Mouse (Mus musculus): ENCODE measurements around the gene Dcaf17. TPM values are rescaled to one million over a fixed set of nuclear protein-coding genes. Genes with fewer than 3 reads are reported as not detected.

Gene Dcaf17
- polyA plus RNA-seq (2016; fragmentation: Nextera tagmentation; extraction: Ambion mirVana): 18.9 and 19.5 TPM in 2 replicates

GRCm38 (mm10) chr2:71055300-71056114 is at the start of gene Dcaf17, which contains the start of gene Mettl8:
Dcaf17 (plus strand) TSS chr2:71055328.
Mettl8 (minus strand) TSS chr2:71055583.
- no peaks in the 10 kb centered on the region for H3K9me3 ChIP-seq (replicated peaks)
- H3K27ac ChIP-seq (ENCODE audit: poor library complexity, severe bottlenecking): peak within 1 kb of the TSS; percentile 92
- peaks cover 11% of the 10 kb centered on the region for H3K4me1 ChIP-seq (replicated peaks)
- H3K4me3 ChIP-seq: peak within 1 kb of the TSS; percentile 72
- peaks cover 16% of the 10 kb centered on the region for H3K36me3 ChIP-seq
- no peaks in the 10 kb centered on the region for H3K27me3 ChIP-seq (replicated peaks)
- peak within 1 kb of the TSS; percentile 87 for H3K9ac ChIP-seq
- under 1% methylated on average over 57 of the region's 57 CpGs for WGBS
- ATAC-seq (ENCODE audit: insufficient number of reproducible peaks, low FRiP score): peak; percentile 99
- H3K4me2 ChIP-seq: peak within 1 kb of the TSS; percentile 67

- H3K36me3 ChIP-seq: no peaks in the 10 kb centered on the region
- WGBS: 85% methylated on average over 1 of the region's 1 CpGs
- no peak for ATAC-seq (ENCODE audit: insufficient number of reproducible peaks, low FRiP score)
Observed at GRCm38 (mm10) chr2:71011816-71012215, 43.3 kb upstream of the Dcaf17 start.

DNA sequence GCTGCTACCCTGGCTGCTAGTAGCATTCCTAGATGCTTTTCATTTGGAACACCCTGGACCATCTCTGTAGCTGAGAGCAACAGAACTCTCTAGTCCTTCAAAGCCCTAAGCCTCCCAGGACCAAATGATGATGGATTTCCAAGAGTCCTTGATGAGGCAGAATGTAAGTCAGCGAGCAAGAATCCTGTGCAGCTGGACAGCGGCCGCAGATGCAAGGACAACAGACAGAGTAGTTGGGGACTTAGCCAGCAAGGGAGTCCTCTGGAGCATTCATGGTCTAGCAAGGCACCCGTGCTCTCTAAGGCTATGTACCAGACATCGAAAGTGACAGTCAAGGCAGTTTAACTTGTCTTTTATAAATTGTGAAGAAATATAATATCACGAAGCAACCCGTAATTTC is 41.6 kb upstream of the Dcaf17 start:
- no peaks in the 10 kb centered on the region for H3K27me3 ChIP-seq (replicated peaks)
- no peaks in the 10 kb centered on the region for H3K36me3 ChIP-seq
- ATAC-seq (ENCODE audit: insufficient number of reproducible peaks, low FRiP score): no peak
- 0 out of 2 replicates have a peak, but pooled peaks cover 6% of the 10 kb centered on the region for H3K9me3 ChIP-seq (replicated peaks)
- H3K9ac ChIP-seq: no peak overlapping the region
- H3K4me2 ChIP-seq: no peak overlapping the region
- WGBS: 88% methylated on average over 7 of the region's 7 CpGs
- no peaks in the 10 kb centered on the region; the same call in 1 of the 2 replicates for H3K4me1 ChIP-seq (replicated peaks)
- no peak overlapping the region for H3K4me3 ChIP-seq
- no peak overlapping the region for H3K27ac ChIP-seq (ENCODE audit: poor library complexity, severe bottlenecking)

More at GRCm38 (mm10) chr2:71011816-71012215, 43.3 kb upstream of the Dcaf17 start:
- Histone ChIP-seq H3K4me2 (no peak overlapping the region), H3K9me3 (replicated peaks) (0 out of 2 replicates have a peak, but pooled peaks cover 6% of the 10 kb centered on the region), H3K27me3 (replicated peaks) (no peaks in the 10 kb centered on the region), H3K27ac (ENCODE audit: poor library complexity, severe bottlenecking) (no peak overlapping the region), H3K4me1 (replicated peaks) (no peaks in the 10 kb centered on the region), H3K4me3 (no peak overlapping the region), H3K9ac (no peak overlapping the region)

DNA sequence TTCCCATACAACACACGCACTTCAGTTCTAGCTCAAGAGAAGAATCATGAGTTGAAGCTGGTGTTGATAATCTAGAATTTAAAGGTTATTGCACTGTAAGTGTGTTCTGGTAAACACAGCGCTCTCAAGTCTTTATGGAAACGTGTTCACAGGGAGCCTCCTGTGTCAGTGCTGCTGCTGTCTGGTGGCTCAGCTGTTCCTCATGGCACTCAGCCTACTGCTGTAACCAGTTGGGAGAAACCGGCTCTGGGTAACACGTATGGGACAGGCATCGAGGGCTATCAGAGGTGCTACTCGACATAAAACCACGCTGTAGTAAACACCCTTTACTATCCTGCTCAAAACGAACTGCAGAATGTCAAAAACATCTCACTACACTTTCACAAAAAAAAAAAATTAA is 35.9 kb upstream of the Dcaf17 start:
- Histone ChIP-seq H3K36me3 (no peaks in the 10 kb centered on the region), H3K4me2 (no peak overlapping the region), H3K27me3 (replicated peaks) (no peaks in the 10 kb centered on the region), H3K9ac (no peak overlapping the region), H3K9me3 (replicated peaks) (no peaks in the 10 kb centered on the region), H3K27ac (ENCODE audit: poor library complexity, severe bottlenecking) (peak overlapping the region; percentile 85), H3K4me3 (no peak overlapping the region), H3K4me1 (replicated peaks) (peaks cover 14% of the 10 kb centered on the region)
- WGBS: 54% methylated on average over 9 of the region's 9 CpGs
- ATAC-seq (ENCODE audit: insufficient number of reproducible peaks, low FRiP score): no peak

DNA sequence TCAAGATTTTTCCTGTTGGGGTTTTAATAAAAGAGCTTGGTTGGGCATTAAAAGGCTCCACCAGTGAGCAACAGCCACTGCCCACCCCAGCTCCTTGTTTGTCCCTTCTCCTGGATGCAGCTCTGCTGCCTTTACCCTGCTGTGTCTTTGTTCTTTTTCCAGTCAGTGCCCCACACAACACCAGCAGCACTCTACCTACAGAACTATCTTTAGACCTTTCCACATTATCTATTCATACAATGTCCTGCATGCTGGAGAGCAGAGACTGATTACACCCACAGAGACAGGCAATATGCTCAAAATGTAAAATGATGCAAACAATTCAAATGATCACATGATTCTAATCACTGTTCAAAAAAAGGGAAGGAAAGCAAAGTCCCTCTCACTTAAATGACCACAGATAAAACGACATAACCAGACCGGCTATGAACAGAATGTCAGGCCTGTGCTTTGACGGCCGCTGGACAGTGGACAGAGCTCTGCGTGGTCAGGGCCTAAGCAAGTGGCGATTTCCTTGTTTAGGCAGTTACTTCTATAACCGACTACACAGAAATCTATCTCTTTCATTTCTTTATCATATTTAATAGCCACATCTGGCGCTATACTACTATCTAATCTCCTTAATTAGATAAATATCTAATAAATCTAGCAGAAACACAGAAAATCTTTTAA is 35.3 kb upstream of the Dcaf17 start:
- H3K9ac ChIP-seq: no peak overlapping the region
- no peak for ATAC-seq (ENCODE audit: insufficient number of reproducible peaks, low FRiP score)

GRCm38 (mm10) chr2:71020674-71021073 is 34.5 kb upstream of the Dcaf17 start:
- H3K36me3 ChIP-seq: no peaks in the 10 kb centered on the region
- peaks cover 18% of the 10 kb centered on the region for H3K4me1 ChIP-seq (replicated peaks)
- 79% methylated on average over 8 of the region's 8 CpGs for WGBS
- H3K27me3 ChIP-seq (replicated peaks): no peaks in the 10 kb centered on the region
- H3K9ac ChIP-seq: no peak overlapping the region
- ATAC-seq (ENCODE audit: insufficient number of reproducible peaks, low FRiP score): no peak
- H3K4me3 ChIP-seq: no peak overlapping the region
- H3K27ac ChIP-seq (ENCODE audit: poor library complexity, severe bottlenecking): no peak overlapping the region
- H3K9me3 ChIP-seq (replicated peaks): no peaks in the 10 kb centered on the region
- H3K4me2 ChIP-seq: no peak overlapping the region

More for the DNA sequence above, 35.3 kb upstream of the Dcaf17 start:
- Histone ChIP-seq H3K4me2 (0 out of 2 replicates have a peak overlapping the region, but pooled peaks have one; percentile 7), H3K4me1 (replicated peaks) (peaks cover 14% of the 10 kb centered on the region), H3K36me3 (no peaks in the 10 kb centered on the region), H3K27me3 (replicated peaks) (no peaks in the 10 kb centered on the region), H3K4me3 (no peak overlapping the region), H3K9me3 (replicated peaks) (no peaks in the 10 kb centered on the region), H3K27ac (ENCODE audit: poor library complexity, severe bottlenecking) (peak overlapping the region; percentile 85)
- 45% methylated on average over 8 of the region's 8 CpGs for WGBS

DNA sequence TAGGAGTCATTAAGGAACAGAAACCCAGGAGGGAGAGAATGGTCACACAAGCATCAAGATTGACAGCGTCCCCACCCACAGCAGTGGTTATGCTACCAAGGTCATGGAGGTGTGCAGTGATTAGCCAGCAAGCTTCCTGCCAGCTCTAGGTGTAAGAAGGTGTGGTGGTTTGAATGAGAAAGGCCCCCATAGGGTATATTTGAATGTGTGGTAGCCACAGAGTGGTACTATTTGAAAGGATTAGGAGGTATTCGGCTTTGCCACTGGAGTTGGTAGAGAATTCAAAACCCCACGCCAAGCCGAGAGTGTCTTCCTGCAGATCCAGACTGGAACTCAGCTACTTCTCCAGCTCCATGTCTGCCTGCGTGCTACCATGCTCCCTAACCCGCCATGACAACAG is 32.1 kb upstream of the Dcaf17 start:
- WGBS: 94% methylated on average over 6 of the region's 6 CpGs
- no peaks in the 10 kb centered on the region for H3K27me3 ChIP-seq (replicated peaks)
- peaks cover 26% of the 10 kb centered on the region for H3K4me1 ChIP-seq (replicated peaks)
- no peak overlapping the region for H3K27ac ChIP-seq (ENCODE audit: poor library complexity, severe bottlenecking)
- ATAC-seq (ENCODE audit: insufficient number of reproducible peaks, low FRiP score): no peak
- H3K4me3 ChIP-seq: no peak overlapping the region
- H3K36me3 ChIP-seq: no peaks in the 10 kb centered on the region
- no peak overlapping the region for H3K9ac ChIP-seq
- H3K4me2 ChIP-seq: no peak overlapping the region
- no peaks in the 10 kb centered on the region for H3K9me3 ChIP-seq (replicated peaks)

- no peaks in the 10 kb centered on the region for H3K36me3 ChIP-seq
- H3K9me3 ChIP-seq (replicated peaks): no peaks in the 10 kb centered on the region
- H3K4me2 ChIP-seq: no peak overlapping the region
- no peak for ATAC-seq (ENCODE audit: insufficient number of reproducible peaks, low FRiP score)
- no peaks in the 10 kb centered on the region for H3K27me3 ChIP-seq (replicated peaks)
- 90% methylated on average over 6 of the region's 6 CpGs for WGBS
- H3K27ac ChIP-seq (ENCODE audit: poor library complexity, severe bottlenecking): no peak overlapping the region
- H3K4me1 ChIP-seq (replicated peaks): peaks cover 26% of the 10 kb centered on the region
- H3K4me3 ChIP-seq: no peak overlapping the region
- H3K9ac ChIP-seq: no peak overlapping the region
Observed at GRCm38 (mm10) chr2:71023986-71024385, 31.1 kb upstream of the Dcaf17 start.

DNA sequence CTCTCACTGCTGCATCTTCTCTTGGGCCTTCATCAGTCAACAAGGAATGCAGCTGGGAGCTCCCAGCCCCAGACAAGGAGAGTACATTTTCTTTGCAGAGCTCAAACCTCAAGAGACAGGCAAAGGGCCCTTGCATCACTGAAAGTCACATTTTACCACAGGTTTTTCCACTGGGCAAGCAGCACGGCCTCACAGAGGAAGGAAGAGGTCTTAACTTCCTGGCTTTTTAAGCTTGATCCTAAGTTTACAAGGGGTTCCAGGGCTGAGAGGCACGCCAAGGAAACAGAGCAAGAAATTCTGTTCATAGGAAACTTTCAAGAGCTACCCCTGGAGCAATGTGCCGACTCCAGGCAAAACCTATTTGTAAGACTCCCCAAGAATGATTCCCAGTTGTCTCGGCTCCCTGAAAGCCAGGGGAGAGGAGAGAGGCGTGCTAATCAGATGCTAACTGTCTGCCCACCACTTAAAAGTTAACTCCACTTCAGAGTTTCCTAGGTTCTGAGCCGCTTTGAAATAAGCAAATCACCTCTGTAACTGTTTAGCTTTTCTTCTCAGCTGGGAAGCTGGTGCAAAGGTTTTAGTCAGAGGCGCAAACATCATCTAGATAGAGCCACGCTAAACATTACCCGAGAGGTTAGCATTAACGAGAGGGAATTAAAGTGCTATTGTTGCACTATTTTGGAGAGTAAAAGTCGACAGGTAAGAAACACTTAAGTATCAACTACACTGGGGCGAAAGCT is 29.4 kb upstream of the Dcaf17 start:
- Histone ChIP-seq H3K27me3 (replicated peaks) (no peaks in the 10 kb centered on the region), H3K9ac (no peak overlapping the region), H3K27ac (ENCODE audit: poor library complexity, severe bottlenecking) (peak overlapping the region; percentile 42; the same call in 1 of the 2 replicates), H3K9me3 (replicated peaks) (no peaks in the 10 kb centered on the region), H3K4me3 (no peak overlapping the region), H3K36me3 (no peaks in the 10 kb centered on the region), H3K4me2 (0 out of 2 replicates have a peak overlapping the region, but pooled peaks have one; percentile 4), H3K4me1 (replicated peaks) (peaks cover 16% of the 10 kb centered on the region)
- no peak for ATAC-seq (ENCODE audit: insufficient number of reproducible peaks, low FRiP score)
- WGBS: 33% methylated on average over 12 of the region's 12 CpGs

- Histone ChIP-seq H3K27ac (ENCODE audit: poor library complexity, severe bottlenecking) (no peak overlapping the region), H3K27me3 (replicated peaks) (no peaks in the 10 kb centered on the region), H3K4me2 (no peak overlapping the region), H3K4me1 (replicated peaks) (peaks cover 14% of the 10 kb centered on the region), H3K9me3 (replicated peaks) (no peaks in the 10 kb centered on the region), H3K36me3 (no peaks in the 10 kb centered on the region), H3K4me3 (no peak overlapping the region), H3K9ac (no peak overlapping the region)
- peak; percentile 82 for ATAC-seq (ENCODE audit: insufficient number of reproducible peaks, low FRiP score)
- WGBS: 33% methylated on average over 5 of the region's 5 CpGs
Observed at GRCm38 (mm10) chr2:71026787-71027186, 28.3 kb upstream of the Dcaf17 start.

DNA sequence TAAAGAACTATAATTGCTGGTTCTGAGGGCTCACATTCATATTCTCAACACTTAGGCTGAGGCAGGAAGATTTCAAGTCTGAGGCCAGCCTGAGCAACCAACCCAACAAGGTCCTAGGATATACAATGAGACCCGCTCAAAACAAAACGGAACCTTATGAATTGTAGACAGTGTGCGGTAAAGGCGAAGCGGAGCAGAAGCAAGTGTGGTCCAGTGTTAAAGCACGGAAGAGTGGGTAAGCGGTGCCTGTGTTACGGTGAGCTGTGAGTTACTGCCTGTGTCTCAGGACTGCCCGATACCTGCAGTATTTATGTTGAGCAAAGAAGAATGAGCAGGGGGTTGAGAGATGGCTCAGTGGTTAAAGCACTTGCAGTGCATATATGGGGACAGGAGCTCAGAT is 27.5 kb upstream of the Dcaf17 start:
- no peaks in the 10 kb centered on the region for H3K36me3 ChIP-seq
- no peaks in the 10 kb centered on the region for H3K9me3 ChIP-seq (replicated peaks)
- WGBS: 96% methylated on average over 9 of the region's 9 CpGs
- H3K4me2 ChIP-seq: no peak overlapping the region
- no peak overlapping the region for H3K27ac ChIP-seq (ENCODE audit: poor library complexity, severe bottlenecking)
- H3K9ac ChIP-seq: no peak overlapping the region
- H3K27me3 ChIP-seq (replicated peaks): no peaks in the 10 kb centered on the region
- H3K4me3 ChIP-seq: no peak overlapping the region
- no peak for ATAC-seq (ENCODE audit: insufficient number of reproducible peaks, low FRiP score)
- H3K4me1 ChIP-seq (replicated peaks): peaks cover 21% of the 10 kb centered on the region
